Mouse (Mus musculus) activated CD4-positive, CD25-positive, alpha-beta regulatory T cell, adult 4 months (primary cell): ENCODE measurements around the gene Prss48. TPM values are rescaled to one million over a fixed set of nuclear protein-coding genes. Genes with fewer than 3 reads are reported as not detected.

Source experiments
- polyA plus RNA-seq, 2 experiments: library from polyadenylated mRNA; unstranded; fragments of 100-300 nt; shearing (Covaris generic); gene quantifications; one replicate each; pipeline ENCODE4 v1.2.1; 2017

Prss48 gene
- polyA plus RNA-seq, 2 experiments from 2014 or later = not detected

Other genes with a start within 250 kb of the Prss48 start
- 1 to 10 TPM; 1.9 to 3.1 TPM for gene Fam160a1, start 185.2 kb downstream of the Prss48 start, polyA plus RNA-seq
- 1 to 10 TPM in 1 of 2 experiments, under 1 TPM in 1; 0.54 to 1.3 TPM for gene Glt28d2, start 115.0 kb downstream of the Prss48 start, polyA plus RNA-seq
- 1 to 10 TPM; 2.9 to 4.3 TPM for gene Gm37240, start 115.0 kb downstream of the Prss48 start, polyA plus RNA-seq
- gene Sh3d19, start 31.4 kb downstream of the Prss48 start, polyA plus RNA-seq = 1 to 10 TPM; 1.5 to 2.8 TPM
- gene Rps3a1, start 140.2 kb upstream of the Prss48 start, polyA plus RNA-seq = 1,000 to 10,000 TPM; 2,716 to 4,539 TPM
- gene Lrba, start 222.2 kb upstream of the Prss48 start, polyA plus RNA-seq = 10 to 100 TPM; 13.8 to 14.4 TPM